Mouse (Mus musculus) inflammation-experienced regulatory T-cells (primary cell): ENCODE measurements around the gene Psors1c2. TPM values are rescaled to one million over a fixed set of nuclear protein-coding genes. Genes with fewer than 3 reads are reported as not detected.

ENCODE experiments used
- polyA plus RNA-seq, 2 experiments: library from polyadenylated mRNA; unstranded; fragments of 100-300 nt; shearing (Covaris generic); gene quantifications; one replicate each; pipeline ENCODE4 v1.2.1; 2017

Gene Psors1c2
- polyA plus RNA-seq: not detected

DNA sequence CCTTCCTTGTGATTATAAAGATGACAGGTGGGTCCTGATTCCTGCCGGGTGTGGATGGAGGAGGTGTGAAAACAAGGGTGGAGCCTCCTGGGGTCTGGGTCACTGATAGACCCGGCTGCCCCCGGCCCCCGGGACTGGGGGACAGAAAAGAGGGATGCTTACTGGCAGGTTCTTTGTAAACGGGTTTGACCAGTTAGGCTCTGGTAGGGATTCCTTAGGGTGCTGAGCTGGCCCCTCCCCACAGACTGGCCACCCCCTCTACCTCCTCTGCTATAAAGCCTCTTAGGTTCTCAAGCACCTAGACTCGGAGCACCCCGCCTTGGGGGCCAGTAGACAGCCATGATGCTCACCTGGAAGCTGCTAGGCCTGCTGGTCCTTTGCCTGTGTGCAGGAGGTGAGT lies at the start of gene Psors1c2:
Psors1c2 (plus strand) TSS at position 301 of the 400 bp plus-strand sequence.

DNA sequence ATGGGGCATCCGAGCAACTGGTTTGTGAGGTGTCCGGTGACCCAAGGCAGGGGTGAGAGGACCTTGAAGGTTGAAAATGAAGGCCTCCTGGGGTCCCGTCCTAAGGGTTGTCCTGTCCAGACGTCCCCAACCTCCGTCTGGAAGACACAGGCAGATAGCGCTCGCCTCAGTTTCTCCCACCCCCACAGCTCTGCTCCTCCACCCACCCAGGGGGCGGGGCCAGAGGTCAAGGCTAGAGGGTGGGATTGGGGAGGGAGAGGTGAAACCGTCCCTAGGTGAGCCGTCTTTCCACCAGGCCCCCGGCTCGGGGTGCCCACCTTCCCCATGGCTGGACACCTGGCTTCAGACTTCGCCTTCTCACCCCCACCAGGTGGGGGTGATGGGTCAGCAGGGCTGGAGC lies 27.2 kb upstream of the Psors1c2 start, which contains the start of gene Pou5f1:
Pou5f1 (plus strand) TSS at position 243 of the 400 bp plus-strand sequence.

DNA sequence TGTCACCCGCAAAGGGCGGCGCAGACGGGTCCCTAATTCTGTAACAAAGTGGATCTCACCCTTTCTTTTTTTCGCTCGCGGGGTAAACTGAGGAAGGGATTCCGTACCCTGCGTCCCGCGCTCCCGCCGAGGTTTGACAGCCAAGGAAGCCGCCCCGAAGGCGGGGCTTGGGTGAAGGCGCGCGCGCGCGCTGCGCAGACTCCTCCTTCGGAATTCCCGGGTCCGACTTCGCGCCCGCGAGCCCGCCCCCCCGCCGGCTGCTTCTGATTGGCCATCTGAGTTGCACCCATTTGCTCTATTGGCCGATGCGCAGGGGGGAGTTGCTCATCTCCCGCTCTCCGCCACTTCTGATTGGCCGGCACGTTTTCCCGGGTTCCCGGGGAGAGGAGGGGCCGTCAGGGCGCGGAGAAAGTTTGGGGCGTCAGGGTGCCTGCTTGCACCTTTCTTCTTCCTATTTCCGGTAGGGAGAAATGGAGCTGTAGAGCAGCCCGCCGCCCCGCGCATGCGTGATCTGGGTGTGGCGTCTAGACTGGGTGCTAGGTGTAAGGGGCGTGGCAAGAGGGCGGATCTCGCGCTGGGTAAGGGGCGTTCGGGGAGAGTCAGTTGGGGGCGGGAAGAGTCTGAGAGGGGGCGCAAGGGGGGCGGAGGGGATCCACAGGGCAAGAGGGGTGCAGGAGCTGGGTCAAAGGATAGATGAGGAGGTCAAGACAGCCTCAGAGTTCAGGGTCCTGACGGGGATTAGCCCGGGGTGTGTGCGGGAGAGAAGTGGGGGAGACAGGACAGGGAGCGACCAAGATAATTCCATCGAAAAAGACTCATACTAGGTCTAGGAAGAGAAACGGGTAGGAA lies 16.1 kb upstream of the Psors1c2 start, which contains the start of the genes Tcf19 and Cchcr1:
Tcf19 (minus strand) TSS at position 173 of the 849 bp plus-strand sequence.
Cchcr1 (plus strand) TSS at position 449 of the 849 bp plus-strand sequence.

DNA sequence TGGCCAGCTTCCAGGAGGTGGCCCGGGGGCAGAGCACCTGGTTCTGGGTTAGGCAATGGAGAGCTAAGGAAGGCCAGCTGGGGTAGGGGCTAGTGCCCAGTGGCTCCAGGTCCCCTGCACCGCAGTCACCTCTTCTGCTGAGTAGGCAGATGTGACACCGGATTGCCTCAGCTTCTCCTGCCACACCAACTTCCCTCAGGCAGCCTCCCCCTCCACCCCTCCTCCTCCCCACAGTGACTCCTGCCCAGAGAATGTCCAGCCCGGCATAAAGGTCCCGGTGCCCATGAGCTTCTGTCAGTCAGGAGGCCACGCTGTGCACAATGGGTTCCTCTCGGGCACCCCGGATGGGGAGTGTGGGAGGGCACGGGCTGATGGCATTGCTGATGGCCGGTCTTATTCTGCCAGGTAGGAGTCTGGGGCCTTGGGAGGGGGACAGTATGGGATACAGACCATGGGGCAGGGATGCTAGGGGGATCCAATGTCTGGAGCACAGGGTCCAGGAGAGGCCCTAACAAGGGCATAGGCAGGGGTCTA lies 18.9 kb downstream of the Psors1c2 start, which contains the start of gene Cdsn:
Cdsn (plus strand) TSS at position 248 of the 534 bp plus-strand sequence.

DNA sequence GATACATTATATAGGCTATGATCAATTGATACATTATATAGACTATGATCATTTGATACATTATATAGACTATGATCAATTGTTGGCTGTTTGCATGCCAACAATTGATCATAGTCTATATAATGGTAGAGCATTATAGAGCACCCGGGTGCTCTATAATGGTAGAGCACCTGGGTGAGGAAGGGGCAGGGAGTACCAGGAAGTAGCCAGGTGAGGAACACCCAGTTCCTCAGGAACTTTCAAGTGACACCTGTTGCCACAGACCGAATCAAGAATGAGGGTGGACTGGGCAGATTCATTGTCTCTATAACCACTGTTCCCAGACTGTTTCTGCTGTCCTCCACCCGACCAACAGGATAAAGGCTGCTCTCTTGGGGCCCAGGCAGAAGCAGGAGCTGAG lies 34.1 kb downstream of the Psors1c2 start, which contains the start of gene 2300002M23Rik:
2300002M23Rik (plus strand) TSS at position 301 of the 400 bp plus-strand sequence.

Other genes starting within 250 kb of the Psors1c2 start
- gene H2-Q1, start 212.8 kb upstream of the Psors1c2 start, polyA plus RNA-seq: 1 to 10 TPM in 1 of 2 experiments, under 1 TPM in 1; 0.48 to 1.8 TPM
- gene H2-Q2, start 191.0 kb upstream of the Psors1c2 start, polyA plus RNA-seq: 10 to 100 TPM; 15.6 to 19.4 TPM
- 10 to 100 TPM; 33.5 to 46.7 TPM for gene H2-Q4, start 153.6 kb upstream of the Psors1c2 start, polyA plus RNA-seq
- gene H2-Q6, start 108.4 kb upstream of the Psors1c2 start, polyA plus RNA-seq: 100 to 1,000 TPM; 686 to 886 TPM
- 1,000 to 10,000 TPM; 2,137 to 2,431 TPM for gene H2-Q7, start 94.0 kb upstream of the Psors1c2 start, polyA plus RNA-seq
- 10 to 100 TPM; 24.7 to 30.9 TPM for gene H2-Q10, start 63.1 kb upstream of the Psors1c2 start, polyA plus RNA-seq
- gene Pou5f1, start 27.2 kb upstream of the Psors1c2 start, polyA plus RNA-seq: 1 to 10 TPM in 1 of 2 experiments, under 1 TPM in 1; 0.40 to 1.3 TPM
- 10 to 100 TPM; 12.6 to 27.6 TPM for gene Tcf19, start 16.4 kb upstream of the Psors1c2 start, polyA plus RNA-seq
- 10 to 100 TPM; 10.7 to 18.4 TPM for gene Cchcr1, start 16.1 kb upstream of the Psors1c2 start, polyA plus RNA-seq
- not detected for gene Cdsn, start 18.9 kb downstream of the Psors1c2 start, polyA plus RNA-seq
- not detected for gene 2300002M23Rik, start 34.2 kb downstream of the Psors1c2 start, polyA plus RNA-seq
- gene Sfta2, start 68.3 kb downstream of the Psors1c2 start, polyA plus RNA-seq: not detected
- not detected for gene Gm9573, start 93.4 kb downstream of the Psors1c2 start, polyA plus RNA-seq
- gene Mucl3, start 110.5 kb downstream of the Psors1c2 start, polyA plus RNA-seq: not detected
- gene Vars2, start 134.4 kb downstream of the Psors1c2 start, polyA plus RNA-seq: 10 to 100 TPM; 27.1 to 30.7 TPM
- 10 to 100 TPM; 24.3 to 29.4 TPM for gene Gtf2h4, start 140.5 kb downstream of the Psors1c2 start, polyA plus RNA-seq
- gene Ddr1, start 171.4 kb downstream of the Psors1c2 start, polyA plus RNA-seq: 10 to 100 TPM in 1 of 2 experiments, 1 to 10 TPM in 1; 6.2 to 13.2 TPM